Mouse (Mus musculus) midbrain, postnatal 0 days (tissue): ENCODE data around the gene Gm39566. TPM values are rescaled to one million over a fixed set of nuclear protein-coding genes. Genes with fewer than 3 reads are reported as not detected.

Experiments
- ATAC-seq: fragments of 200-750 bp; cut with Nextera tagmentation; 2 replicates; pipeline ENCODE4 v1.8.0; 2017; ENCODE audit warnings: moderate number of reproducible peaks, mild to moderate bottlenecking, moderate TSS enrichment, moderate library complexity; ENCODE audit not compliant: low FRiP score
- DNase-seq: peaks from one replicate; pipeline ENCODE4 v3.0.0-alpha.2; 2015; ENCODE audit warnings: low spot score
- H3K27ac ChIP-seq: fragments of 300-500 bp; sonication (generic); 2 replicates; pipeline ENCODE4 v1.5.1; 2014; ENCODE audit warnings: low read depth, mild to moderate bottlenecking, low read length, mixed read lengths
- H3K27me3 ChIP-seq: fragments of 300-500 bp; sonication (generic); 2 replicates; pipeline ENCODE4 v1.6.1; 2014; ENCODE audit warnings: low read length, control low read depth, mixed read lengths; ENCODE audit not compliant: insufficient read depth
- H3K36me3 ChIP-seq: fragments of 300-500 bp; sonication (generic); 2 replicates; pipeline ENCODE4 v1.6.1; 2014; ENCODE audit warnings: low read length, control low read depth, mixed read lengths; ENCODE audit not compliant: insufficient read depth
- H3K4me1 ChIP-seq: fragments of 300-500 bp; sonication (generic); 2 replicates; pipeline ENCODE4 v1.6.1; 2014; ENCODE audit warnings: mild to moderate bottlenecking, control low read depth, antibody characterized with exemption, low read length, mixed read lengths; ENCODE audit not compliant: insufficient read depth
- H3K4me2 ChIP-seq: fragments of 300-500 bp; sonication (generic); 2 replicates; pipeline ENCODE4 v1.6.1; 2014; ENCODE audit warnings: low read depth, mild to moderate bottlenecking, low read length, mixed read lengths; ENCODE audit not compliant: poor library complexity, severe bottlenecking
- H3K4me3 ChIP-seq: fragments of 300-500 bp; sonication (generic); 2 replicates; pipeline ENCODE4 v1.5.1; 2014; ENCODE audit warnings: low read depth, mild to moderate bottlenecking, low read length, moderate library complexity
- H3K9ac ChIP-seq: fragments of 300-500 bp; sonication (generic); replicated peaks from 2 replicates; pipeline ENCODE4 v1.6.1; 2014; ENCODE audit warnings: mild to moderate bottlenecking, low read length, moderate library complexity, mixed read lengths; ENCODE audit not compliant: poor library complexity, severe bottlenecking
- H3K9me3 ChIP-seq: fragments of 300-500 bp; sonication (generic); 2 replicates; pipeline ENCODE4 v1.6.1; 2016; ENCODE audit warnings: low read length, control low read depth
- CTCF ChIP-seq: IDR thresholded peaks from 2 replicates; pipeline ENCODE4 v1.5.1; 2016; ENCODE audit warnings: antibody characterized with exemption, mild to moderate bottlenecking
- WGBS: fragments of 180-500 bp; shearing (Covaris S2); extraction: QIAGEN DNeasy Blood & Tissue Kit; methylation state at CpG from one replicate; pipeline ENCODE4 v1.1.7; 2014; 5-methylcytosine and 5-hydroxymethylcytosine counted together
- polyA plus RNA-seq: library from polyadenylated mRNA; unstranded; fragments of >200 nt; fragmentation: Nextera tagmentation; extraction: Ambion mirVana; gene quantifications from 2 replicates; pipeline ENCODE4 v1.2.1, GENCODE M21; 2015
- total RNA-seq: library from RNA; depleted of rRNA; stranded (reverse); fragments of >200 nt; gene quantifications from 2 replicates; pipeline ENCODE4 v1.2.3, GENCODE M21; 2014

The Gm39566 gene
- total and polyA plus RNA-seq, 2 experiments from 2014 or later: not detected

GRCm38 (mm10) chr11:69800138-69800391 is 15.0 kb downstream of the Gm39566 start:
- peak overlapping the region; percentile 96 for H3K4me2 ChIP-seq
- peak overlapping the region; percentile 49 for H3K4me3 ChIP-seq
- H3K27ac ChIP-seq: peak overlapping the region; percentile 90
- H3K9me3 ChIP-seq: no peaks in the 10 kb centered on the region
- DNase-seq (no peak), ATAC-seq (peak; percentile 14)
- H3K4me1 ChIP-seq: peaks cover 10% of the 10 kb centered on the region; the same call in 1 of the 2 replicates
- H3K27me3 ChIP-seq: peaks cover under 1% of the 10 kb centered on the region; the same call in 1 of the 2 replicates
- under 1% methylated on average over 11 of the region's 11 CpGs for WGBS
- 0 out of 2 replicates have a peak, but pooled peaks cover 6% of the 10 kb centered on the region for H3K36me3 ChIP-seq
- peak overlapping the region; percentile 68 for H3K9ac ChIP-seq
- no peak for TF ChIP-seq CTCF

DNA sequence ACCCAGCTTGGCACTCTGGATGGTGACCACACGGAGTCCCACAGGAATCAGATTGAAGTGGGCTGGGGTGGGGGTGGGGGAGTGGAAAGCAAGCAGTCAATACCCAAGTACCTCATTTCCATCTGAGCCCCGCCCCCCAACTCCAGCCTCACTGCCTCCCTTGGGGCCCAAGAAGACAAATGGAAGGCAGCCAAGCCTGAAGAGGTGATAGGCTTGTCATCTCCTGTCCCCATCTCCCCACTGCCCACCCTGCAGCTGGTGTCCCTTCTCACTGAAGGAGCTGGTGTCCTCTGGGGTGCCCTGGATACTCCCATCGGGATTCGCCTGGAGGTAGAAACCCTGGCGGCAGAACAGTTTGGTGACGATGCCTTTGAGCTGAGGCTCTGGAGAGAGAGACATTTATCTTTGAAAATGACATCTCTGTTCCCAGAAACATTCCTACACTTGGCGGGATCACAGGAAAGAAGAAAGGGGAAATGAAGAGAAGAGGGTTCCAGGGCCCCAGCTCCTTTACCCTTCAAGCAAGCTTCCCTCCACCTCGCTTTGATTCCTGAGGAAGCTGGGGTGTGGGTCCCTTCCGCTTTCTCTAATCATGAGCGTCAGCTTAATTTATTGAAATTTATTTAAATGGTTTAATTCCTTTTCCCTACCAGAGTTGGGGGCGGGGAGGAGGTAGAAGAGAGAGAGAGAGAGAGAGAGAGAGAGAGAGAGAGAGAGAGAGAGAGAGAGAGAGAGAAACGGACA is 15.5 kb downstream of the Gm39566 start:
- peak overlapping the region; percentile 49 for H3K4me3 ChIP-seq
- 0 out of 2 replicates have a peak, but pooled peaks cover 6% of the 10 kb centered on the region for H3K36me3 ChIP-seq
- peak overlapping the region; percentile 68 for H3K9ac ChIP-seq
- H3K4me2 ChIP-seq: peak overlapping the region; percentile 96
- H3K4me1 ChIP-seq: peaks cover 8% of the 10 kb centered on the region; the same call in 1 of the 2 replicates
- DNase-seq (peak; percentile 48), ATAC-seq (no peak)
- 11% methylated on average over 12 of the region's 12 CpGs for WGBS
- TF ChIP-seq CTCF: no peak
- peak overlapping the region; percentile 90 for H3K27ac ChIP-seq
- no peaks in the 10 kb centered on the region; the same call in 1 of the 2 replicates for H3K27me3 ChIP-seq
- H3K9me3 ChIP-seq: no peaks in the 10 kb centered on the region

DNA sequence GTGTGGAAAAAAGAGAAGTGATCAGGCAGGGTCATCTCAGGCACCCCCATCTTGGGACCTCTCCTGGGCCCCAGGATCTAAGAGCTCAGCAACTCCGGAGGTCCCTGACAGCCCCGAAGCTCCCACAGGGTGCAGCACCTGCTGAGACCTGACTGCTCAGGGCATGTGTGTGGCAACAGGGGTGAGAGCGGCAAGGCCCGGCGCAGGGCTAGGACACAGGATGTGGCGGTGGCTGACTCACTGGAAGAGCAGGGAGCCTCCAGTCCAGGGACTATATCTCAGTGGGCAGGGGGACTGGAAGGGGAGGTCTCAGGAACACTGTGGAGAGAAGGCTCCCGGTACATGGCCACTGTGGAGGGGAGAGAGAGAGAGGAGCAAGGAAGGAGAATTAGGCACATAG is 17.2 kb downstream of the Gm39566 start:
- Histone ChIP-seq H3K27ac (no peak overlapping the region), H3K9me3 (no peaks in the 10 kb centered on the region), H3K9ac (no peak overlapping the region), H3K4me1 (peaks cover 8% of the 10 kb centered on the region; the same call in 1 of the 2 replicates), H3K4me2 (no peak overlapping the region), H3K36me3 (0 out of 2 replicates have a peak, but pooled peaks cover 6% of the 10 kb centered on the region), H3K4me3 (no peak overlapping the region), H3K27me3 (no peaks in the 10 kb centered on the region; the same call in 1 of the 2 replicates)
- TF ChIP-seq CTCF: no peak
- DNase-seq (no peak), ATAC-seq (no peak)
- WGBS: 72% methylated on average over 7 of the region's 7 CpGs

GRCm38 (mm10) chr11:69795983-69796435 is 19.1 kb downstream of the Gm39566 start:
- Histone ChIP-seq H3K4me2 (peak overlapping the region; percentile 80), H3K4me1 (peaks cover 8% of the 10 kb centered on the region; the same call in 1 of the 2 replicates), H3K36me3 (0 out of 2 replicates have a peak, but pooled peaks cover 6% of the 10 kb centered on the region), H3K27ac (no peak overlapping the region), H3K27me3 (no peaks in the 10 kb centered on the region; the same call in 1 of the 2 replicates), H3K9me3 (no peaks in the 10 kb centered on the region), H3K4me3 (peak overlapping the region; percentile 40), H3K9ac (no peak overlapping the region)
- ATAC-seq (no peak), DNase-seq (no peak)
- TF ChIP-seq CTCF: no peak
- WGBS: 5% methylated on average over 12 of the region's 13 CpGs

DNA sequence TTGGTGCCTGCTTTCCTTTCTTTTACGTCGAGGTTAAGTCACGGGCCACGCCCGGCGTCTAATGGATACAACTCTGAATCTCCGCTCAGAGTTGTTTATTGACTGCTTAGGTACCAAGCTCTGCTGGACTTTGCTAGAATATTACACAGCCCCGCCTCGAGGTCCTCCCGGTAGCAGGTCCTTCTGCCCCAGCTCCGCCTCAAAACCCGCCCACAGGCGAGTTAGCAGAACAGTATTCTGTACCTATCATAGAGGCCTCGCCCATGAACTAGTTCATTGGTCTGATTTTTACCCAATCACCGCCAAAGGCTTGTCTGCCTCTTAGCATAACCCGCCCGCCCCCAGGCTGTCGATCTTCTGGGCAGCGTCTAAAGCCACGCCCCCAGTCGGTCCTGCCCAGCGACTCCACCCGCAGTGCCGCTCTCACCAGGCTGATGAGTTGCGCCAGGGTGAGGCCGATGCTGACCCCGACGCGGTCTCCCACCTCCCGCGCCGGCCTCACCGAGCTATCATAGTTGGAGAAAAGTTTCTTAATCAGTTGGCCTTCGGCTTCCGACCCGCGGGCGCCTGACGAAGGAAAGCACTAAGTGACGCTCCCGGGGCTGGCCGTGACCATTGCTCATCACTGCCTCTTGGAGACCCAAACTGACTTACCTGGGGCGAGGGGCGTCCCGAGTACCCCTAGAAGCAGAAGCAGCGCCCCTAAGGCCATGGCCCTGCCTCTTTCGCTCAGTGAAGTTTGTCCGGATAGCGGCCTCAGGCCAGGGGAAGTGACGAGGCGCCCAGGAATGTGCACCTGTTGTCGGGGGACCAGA is 19.7 kb downstream of the Gm39566 start, which contains the start of gene Chrnb1:
Gene Chrnb1 (minus strand): TSS at position 776 of the 815 bp plus-strand sequence.
- peak within 1 kb of the TSS; percentile 40 for H3K4me3 ChIP-seq
- no peaks in the 10 kb centered on the region for H3K9me3 ChIP-seq
- H3K27me3 ChIP-seq: no peaks in the 10 kb centered on the region; the same call in 1 of the 2 replicates
- ATAC-seq (peak; percentile 90), DNase-seq (peak; percentile 97)
- H3K27ac ChIP-seq: no peak within 1 kb of the TSS
- H3K36me3 ChIP-seq: 0 out of 2 replicates have a peak, but pooled peaks cover 6% of the 10 kb centered on the region
- WGBS: 3% methylated on average over 52 of the region's 52 CpGs
- H3K4me1 ChIP-seq: peaks cover 8% of the 10 kb centered on the region; the same call in 1 of the 2 replicates
- no peak within 1 kb of the TSS for H3K9ac ChIP-seq
- TF ChIP-seq CTCF: no peak
- H3K4me2 ChIP-seq: peak within 1 kb of the TSS; percentile 80
